Mouse (Mus musculus): ENCODE measurements around the gene Khdc1c.

GRCm38 (mm10) chr1:21391138-21391671 lies 23.1 kb downstream of the Khdc1c start:
- no peak for TF ChIP-seq POLR2A (IDR thresholded peaks at IDR 0.05; ENCODE audit: control insufficient read depth, low read depth, low read length)
- no peak for TF ChIP-seq CTCF (IDR thresholded peaks at IDR 0.05; ENCODE audit: control insufficient read depth, insufficient read depth, insufficient replicate concordance, low read depth, low read length)
